Mouse (Mus musculus) limb, embryonic 14.5 days (tissue): ENCODE measurements around the gene Slc36a2. TPM values are rescaled to one million over a fixed set of nuclear protein-coding genes. Genes with fewer than 3 reads are reported as not detected.
"Not testable (repeated sequence)": the region's sequence is repeated elsewhere in the genome, so short reads cannot be mapped to it uniquely, and the experiment has no call there.

Source experiments
- ATAC-seq: fragments of 200-750 bp; cut with Nextera tagmentation; 2 replicates; pipeline ENCODE4 v1.8.0; 2017; ENCODE audit warnings: low read depth, moderate number of reproducible peaks, moderate TSS enrichment; ENCODE audit not compliant: low FRiP score
- DNase-seq: peaks from one replicate; pipeline ENCODE4 v3.0.0-alpha.2; 2015; ENCODE audit warnings: low spot score
- H3K27ac ChIP-seq: fragments of 300-500 bp; sonication (generic); replicated peaks from 2 replicates; pipeline ENCODE4 v1.5.1; 2014; ENCODE audit warnings: low read depth, mild to moderate bottlenecking, low read length, moderate library complexity, mixed read lengths
- H3K27me3 ChIP-seq: fragments of 300-500 bp; sonication (generic); 2 replicates; pipeline ENCODE4 v1.6.1; 2014; ENCODE audit warnings: low read length, mixed read lengths; ENCODE audit not compliant: control insufficient read depth, insufficient read depth
- H3K36me3 ChIP-seq: fragments of 300-500 bp; sonication (generic); 2 replicates; pipeline ENCODE4 v1.6.1; 2014; ENCODE audit warnings: mild to moderate bottlenecking, low read length, moderate library complexity, mixed read lengths; ENCODE audit not compliant: control insufficient read depth, insufficient read depth
- H3K4me1 ChIP-seq: fragments of 300-500 bp; sonication (generic); 2 replicates; pipeline ENCODE4 v1.6.1; 2014; ENCODE audit warnings: antibody characterized with exemption, low read length, mixed read lengths; ENCODE audit not compliant: control insufficient read depth, insufficient read depth
- H3K4me2 ChIP-seq: fragments of 300-500 bp; sonication (generic); replicated peaks from 2 replicates; pipeline ENCODE4 v1.6.1; 2014; ENCODE audit warnings: low read depth, mild to moderate bottlenecking, low read length, moderate library complexity; ENCODE audit not compliant: severe bottlenecking
- H3K4me3 ChIP-seq: fragments of 300-500 bp; sonication (generic); replicated peaks from 2 replicates; pipeline ENCODE4 v1.5.1; 2014; ENCODE audit warnings: low read length
- H3K9ac ChIP-seq: fragments of 300-500 bp; sonication (generic); 2 replicates; pipeline ENCODE4 v1.6.1; 2014; ENCODE audit warnings: mild to moderate bottlenecking, low read depth, low read length, moderate library complexity; ENCODE audit not compliant: severe bottlenecking
- H3K9me3 ChIP-seq: fragments of 300-500 bp; sonication (generic); 2 replicates; pipeline ENCODE4 v1.6.1; 2016; ENCODE audit warnings: low read length; ENCODE audit not compliant: control insufficient read depth
- POLR2A ChIP-seq: fragments of 200-500 bp; IDR thresholded peaks from 2 replicates; pipeline ENCODE4 v1.8.0; 2012; ENCODE audit warnings: inconsistent platforms, mild to moderate bottlenecking, moderate library complexity, borderline replicate concordance; ENCODE audit not compliant: insufficient read depth, insufficient read length; ENCODE audit errors: extremely low read depth
- WGBS: fragments of 180-500 bp; shearing (Covaris S2); extraction: QIAGEN DNeasy Blood & Tissue Kit; methylation state at CpG from one replicate; pipeline ENCODE4 v1.1.7; 2014; 5-methylcytosine and 5-hydroxymethylcytosine counted together
- polyA plus RNA-seq, 2 experiments: library from polyadenylated mRNA; depleted of rRNA in 1 of 2; stranded (reverse) in 1 of 2; unstranded in 1 of 2; fragments of >200 nt; fragmentation: Nextera tagmentation in 1 of 2; extraction: Ambion mirVana in 1 of 2; gene quantifications; 2 replicates each; pipeline versions ENCODE4 v1.2.1 to v1.2.3; 2012 to 2014

The Slc36a2 gene
- polyA plus RNA-seq, 2 experiments: 1.4 to 1.7 TPM

DNA sequence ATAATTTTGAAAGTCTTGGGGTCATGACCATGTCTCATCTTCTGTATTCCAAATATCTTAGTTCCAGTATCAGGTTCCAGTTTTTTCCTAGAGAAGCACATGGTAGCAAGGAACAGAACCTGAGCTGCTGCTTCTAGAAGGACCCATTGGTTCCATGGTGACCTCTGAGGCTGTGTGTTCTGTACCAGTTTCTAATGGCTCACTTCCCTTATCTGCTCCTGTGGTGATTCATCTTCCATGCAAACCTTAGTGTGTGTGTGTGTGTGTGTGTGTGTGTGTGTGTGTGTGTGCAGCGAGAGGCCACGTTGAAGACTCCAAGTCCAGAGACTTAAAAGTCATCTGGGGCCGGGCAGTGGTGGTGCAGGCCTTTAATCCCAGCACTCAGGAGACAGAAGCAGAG, 68.9 kb downstream of the Slc36a2 start:
- Histone ChIP-seq H3K27me3 (no peaks in the 10 kb centered on the region), H3K4me1 (no peaks in the 10 kb centered on the region), H3K36me3 (no peaks in the 10 kb centered on the region), H3K4me2 (no peak overlapping the region), H3K9me3 (no peaks in the 10 kb centered on the region), H3K27ac (no peak overlapping the region), H3K9ac (no peak overlapping the region), H3K4me3 (no peak overlapping the region)
- ATAC-seq (no peak), DNase-seq (no peak)
- WGBS: 94% methylated on average over 3 of the region's 3 CpGs
- no peak for TF ChIP-seq POLR2A

GRCm38 (mm10) chr11:55114291-55114690, 70.6 kb downstream of the Slc36a2 start:
- no peak overlapping the region for H3K9ac ChIP-seq
- H3K27me3 ChIP-seq: no peaks in the 10 kb centered on the region
- 78% methylated on average over 2 of the region's 2 CpGs for WGBS
- ATAC-seq (no peak), DNase-seq (no peak)
- no peaks in the 10 kb centered on the region for H3K36me3 ChIP-seq
- no peaks in the 10 kb centered on the region for H3K9me3 ChIP-seq
- peaks cover 6% of the 10 kb centered on the region; the same call in 1 of the 2 replicates for H3K4me1 ChIP-seq
- H3K4me2 ChIP-seq: no peak overlapping the region
- no peak for TF ChIP-seq POLR2A
- no peak overlapping the region for H3K4me3 ChIP-seq
- H3K27ac ChIP-seq: no peak overlapping the region

GRCm38 (mm10) chr11:55113861-55114250, 71.0 kb downstream of the Slc36a2 start:
- H3K4me3 ChIP-seq, DNase-seq, H3K27ac ChIP-seq, H3K36me3 ChIP-seq, H3K9ac ChIP-seq, H3K9me3 ChIP-seq, ATAC-seq, H3K4me1 ChIP-seq, H3K4me2 ChIP-seq, H3K27me3 ChIP-seq: not testable (repeated sequence)
- 25% methylated on average over 4 of the region's 4 CpGs for WGBS

- 66% methylated on average over 7 of the region's 7 CpGs for WGBS
- H3K9me3 ChIP-seq: no peaks in the 10 kb centered on the region
- ATAC-seq: no peak
Measured at GRCm38 (mm10) chr11:55113209-55113860, 71.5 kb downstream of the Slc36a2 start.

GRCm38 (mm10) chr11:55110566-55111169, 74.2 kb downstream of the Slc36a2 start:
- Histone ChIP-seq H3K27ac (no peak overlapping the region), H3K36me3 (no peaks in the 10 kb centered on the region), H3K27me3 (no peaks in the 10 kb centered on the region), H3K4me1 (peaks cover 6% of the 10 kb centered on the region; the same call in 1 of the 2 replicates), H3K4me3 (no peak overlapping the region), H3K9ac (no peak overlapping the region), H3K9me3 (no peaks in the 10 kb centered on the region), H3K4me2 (no peak overlapping the region)
- DNase-seq (peak; percentile 20), ATAC-seq (no peak)
- WGBS: 61% methylated on average over 7 of the region's 7 CpGs
- TF ChIP-seq POLR2A: no peak

More at GRCm38 (mm10) chr11:55113209-55113860, 71.5 kb downstream of the Slc36a2 start:
- no peak overlapping the region for H3K4me3 ChIP-seq
- TF ChIP-seq POLR2A: no peak
- no peak overlapping the region for H3K9ac ChIP-seq
- H3K4me1 ChIP-seq: peaks cover 6% of the 10 kb centered on the region; the same call in 1 of the 2 replicates
- no peak overlapping the region for H3K27ac ChIP-seq
- H3K27me3 ChIP-seq: no peaks in the 10 kb centered on the region
- H3K4me2 ChIP-seq: no peak overlapping the region
- no peak for DNase-seq
- no peaks in the 10 kb centered on the region for H3K36me3 ChIP-seq
